Mouse (Mus musculus) urinary bladder, adult 2 months (tissue): ENCODE results near the gene Cacna1g. TPM values are rescaled to one million over a fixed set of nuclear protein-coding genes. Genes with fewer than 3 reads are reported as not detected.
"Not testable (repeated sequence)": the region's sequence is repeated elsewhere in the genome, so short reads cannot be mapped to it uniquely, and the experiment has no call there.

ENCODE experiments used
- DNase-seq: peaks from one replicate; pipeline ENCODE4 v3.0.0; 2022; ENCODE audit warnings: low spot score
- polyA plus RNA-seq: library from polyadenylated mRNA; depleted of rRNA; stranded (reverse); fragments of >200 nt; gene quantifications from 2 replicates; pipeline ENCODE4 v1.2.3, GENCODE M21; 2012

The Cacna1g gene
- polyA plus RNA-seq, 1 experiment = 2.6 TPM

GRCm38 (mm10) chr11:94404178-94404577 is 69.8 kb downstream of the Cacna1g start:
- DNase-seq = no peak

DNA sequence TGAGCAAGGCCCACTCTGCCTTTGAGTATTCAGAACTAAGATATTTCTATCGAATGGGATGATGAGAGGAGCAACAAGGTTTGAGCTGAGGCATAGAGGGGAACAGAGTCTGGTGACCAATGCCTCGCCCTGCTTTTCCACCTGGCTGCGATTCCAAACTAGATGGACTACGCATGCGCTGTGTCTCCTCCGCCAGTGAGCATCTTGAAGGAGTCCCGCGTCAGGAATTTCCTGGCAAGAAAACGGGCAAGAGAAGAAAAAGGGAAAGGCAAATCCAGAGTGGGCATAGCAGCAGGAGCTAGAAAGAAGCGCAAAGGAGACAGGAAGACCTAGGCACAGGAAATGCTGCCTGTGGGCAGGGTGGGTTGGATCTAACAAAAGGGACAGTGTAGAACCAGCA is 70.2 kb downstream of the Cacna1g start:
- DNase-seq = no peak

DNA sequence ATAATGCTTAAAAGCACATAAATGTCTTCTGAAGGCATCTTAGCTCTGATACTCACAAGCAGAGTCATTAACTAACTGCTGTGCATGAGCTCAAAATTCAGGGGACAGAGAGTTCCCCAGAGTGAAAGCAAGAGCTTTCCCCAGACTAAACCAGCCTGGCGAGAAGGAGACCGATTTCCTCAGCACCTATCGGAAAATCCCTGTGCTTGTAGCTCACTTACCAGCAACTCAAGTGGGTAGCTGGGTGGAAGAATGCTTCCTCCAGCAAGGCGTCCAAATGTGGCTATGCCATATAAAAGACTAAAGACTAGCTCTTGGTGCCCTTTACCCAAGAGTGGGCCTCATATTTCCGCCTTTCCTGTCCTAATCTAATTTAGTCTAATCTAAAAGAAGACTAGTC is 71.3 kb downstream of the Cacna1g start:
- DNase-seq = no peak

- DNase-seq = not testable (repeated sequence)
Measured at GRCm38 (mm10) chr11:94402029-94402428, 72.0 kb downstream of the Cacna1g start.

GRCm38 (mm10) chr11:94400996-94401395 is 73.0 kb downstream of the Cacna1g start:
- no peak for DNase-seq

DNA sequence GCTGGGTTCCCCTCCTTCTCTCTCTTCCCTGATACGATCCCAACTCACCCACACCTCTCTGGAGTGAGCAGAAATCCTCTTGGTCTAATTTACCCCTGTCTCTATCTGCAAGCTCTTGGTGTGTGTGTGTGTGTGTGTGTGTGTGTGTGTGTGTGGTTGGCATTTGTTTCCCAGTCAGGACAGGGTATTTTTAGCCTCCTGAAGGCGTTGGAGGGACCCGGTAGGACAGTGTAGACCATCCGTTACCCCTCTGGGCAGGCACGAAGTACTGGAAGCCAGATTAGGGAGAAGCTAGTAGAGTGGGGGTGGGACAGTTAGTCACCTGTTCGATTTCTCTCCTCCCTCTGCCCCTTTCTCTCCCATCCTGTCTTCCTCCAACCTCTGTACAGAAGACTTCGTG is 79.9 kb downstream of the Cacna1g start:
- DNase-seq = no peak

DNA sequence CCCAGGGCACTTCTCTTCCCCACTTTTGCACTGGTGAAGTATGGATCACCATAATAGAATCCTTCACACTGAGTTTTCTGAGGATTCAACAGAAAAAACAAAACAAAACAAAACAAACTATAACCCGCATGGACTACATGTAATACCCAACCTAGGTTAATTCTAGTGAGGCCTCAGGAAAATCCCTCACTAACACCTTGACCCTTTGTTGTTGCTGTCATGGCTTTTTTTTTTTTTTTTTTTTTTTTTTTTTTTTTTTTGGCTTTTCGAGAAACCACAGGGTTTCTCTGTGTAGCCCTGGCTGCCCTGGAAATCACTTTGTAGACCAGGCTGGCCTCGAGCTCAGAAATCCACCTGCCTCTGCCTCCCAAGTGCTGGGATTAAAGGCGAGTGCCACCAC is 80.5 kb downstream of the Cacna1g start:
- not testable (repeated sequence) for DNase-seq

DNA sequence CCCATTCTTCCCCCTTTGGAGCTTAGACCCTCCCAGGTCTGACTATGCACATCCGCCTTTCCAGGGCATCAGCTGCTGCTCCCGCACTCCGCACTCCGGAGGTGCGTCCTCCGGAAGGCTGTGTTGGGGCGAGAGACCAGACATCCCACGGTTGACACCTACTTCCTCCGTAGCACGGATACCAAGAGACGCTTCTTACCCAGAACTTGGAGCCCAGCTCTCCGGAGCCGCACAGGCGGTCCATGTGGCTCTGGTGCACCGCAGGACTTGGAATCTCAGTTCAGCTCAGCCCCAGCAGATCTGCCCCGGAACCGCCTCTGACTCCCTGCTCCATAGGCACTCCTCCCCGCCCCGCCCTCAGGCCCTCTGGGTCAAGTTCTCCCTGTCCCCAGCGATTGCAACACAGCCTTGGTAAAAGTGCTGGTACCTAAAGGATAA is 81.3 kb downstream of the Cacna1g start, which contains the start of gene Abcc3:
Gene Abcc3, minus strand, starts transcription at position 326 of the 438 bp plus-strand sequence.
- peak; percentile 67 for DNase-seq

DNA sequence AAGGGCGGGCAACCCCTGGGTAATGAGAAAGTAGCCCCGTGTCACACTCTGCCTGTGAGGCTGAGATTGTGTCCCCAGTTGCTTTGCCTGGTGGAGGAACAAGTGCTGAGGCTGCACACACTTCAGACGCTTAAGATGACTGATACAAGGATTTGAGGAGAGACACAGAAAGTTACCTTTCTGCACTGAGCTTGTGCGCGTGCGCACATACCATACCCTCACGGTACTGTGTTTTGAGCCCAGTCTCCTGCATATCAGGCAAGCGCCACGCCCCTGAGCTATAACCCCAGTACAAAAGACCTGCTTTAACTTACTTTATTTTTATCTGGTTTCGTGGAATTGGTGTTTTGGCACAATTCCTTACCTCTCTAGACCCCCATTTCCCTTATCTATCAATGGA is 82.3 kb downstream of the Cacna1g start:
- DNase-seq = no peak

DNA sequence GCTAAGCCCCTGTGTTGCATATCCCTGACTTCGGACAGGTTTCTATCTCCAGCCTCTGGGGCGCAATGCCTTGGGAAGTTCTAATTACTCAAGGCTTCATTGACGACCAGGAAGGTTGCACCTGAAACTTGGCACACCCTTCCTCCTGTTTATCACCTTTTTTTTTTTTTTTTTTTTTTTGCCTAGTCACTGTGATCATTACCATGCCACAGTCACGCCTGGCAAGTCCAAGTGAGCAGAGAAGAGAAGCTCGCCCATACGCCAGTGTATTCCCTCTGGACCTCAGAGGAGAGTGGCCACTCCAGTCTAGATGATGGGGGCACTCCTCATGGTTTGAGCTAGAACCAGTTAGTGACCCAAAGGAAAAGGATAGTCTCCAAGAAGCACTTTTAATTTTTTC is 83.2 kb downstream of the Cacna1g start:
- no peak for DNase-seq

- no peak for DNase-seq
Measured at GRCm38 (mm10) chr11:94389724-94390396, 84.1 kb downstream of the Cacna1g start.

DNA sequence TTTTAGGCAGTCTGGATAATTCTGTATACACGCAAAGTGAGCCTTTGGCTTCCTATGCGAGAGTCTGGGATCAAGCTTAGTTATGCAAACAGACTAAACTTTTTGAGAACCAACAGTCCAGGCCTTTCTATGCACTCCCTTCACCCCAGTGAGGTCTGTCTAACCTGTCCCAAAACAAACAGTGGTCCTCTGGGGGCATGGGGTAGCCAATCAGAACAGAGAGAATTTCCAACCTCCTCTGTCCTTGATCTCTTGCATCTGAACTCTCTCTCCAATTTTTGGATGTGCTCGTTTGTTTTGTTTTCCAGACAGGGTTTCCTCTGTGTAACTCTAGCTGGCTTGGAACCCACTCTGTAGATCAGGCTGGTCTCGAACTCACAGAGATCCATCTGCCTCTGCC is 85.0 kb downstream of the Cacna1g start:
- no peak for DNase-seq

DNA sequence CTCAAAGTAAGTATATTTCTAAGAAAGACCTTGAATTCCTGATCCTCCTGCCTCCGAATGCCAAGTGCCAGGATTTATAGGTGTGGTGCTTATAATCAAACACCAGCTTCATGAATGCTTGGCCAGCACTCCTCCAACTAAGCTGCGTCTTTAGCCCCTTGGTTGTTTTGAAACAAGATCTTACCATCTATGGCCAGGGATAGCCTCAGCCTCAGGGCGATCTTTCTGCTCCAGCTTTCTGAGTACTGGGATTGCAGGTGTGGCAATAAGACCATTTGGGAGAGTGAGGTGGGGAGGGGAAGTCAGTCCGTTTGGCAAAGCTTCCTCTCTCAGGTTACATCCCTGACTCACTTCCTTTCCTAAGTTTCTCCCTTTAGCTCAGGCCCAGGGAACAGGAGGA is 86.2 kb downstream of the Cacna1g start:
- DNase-seq = no peak

DNA sequence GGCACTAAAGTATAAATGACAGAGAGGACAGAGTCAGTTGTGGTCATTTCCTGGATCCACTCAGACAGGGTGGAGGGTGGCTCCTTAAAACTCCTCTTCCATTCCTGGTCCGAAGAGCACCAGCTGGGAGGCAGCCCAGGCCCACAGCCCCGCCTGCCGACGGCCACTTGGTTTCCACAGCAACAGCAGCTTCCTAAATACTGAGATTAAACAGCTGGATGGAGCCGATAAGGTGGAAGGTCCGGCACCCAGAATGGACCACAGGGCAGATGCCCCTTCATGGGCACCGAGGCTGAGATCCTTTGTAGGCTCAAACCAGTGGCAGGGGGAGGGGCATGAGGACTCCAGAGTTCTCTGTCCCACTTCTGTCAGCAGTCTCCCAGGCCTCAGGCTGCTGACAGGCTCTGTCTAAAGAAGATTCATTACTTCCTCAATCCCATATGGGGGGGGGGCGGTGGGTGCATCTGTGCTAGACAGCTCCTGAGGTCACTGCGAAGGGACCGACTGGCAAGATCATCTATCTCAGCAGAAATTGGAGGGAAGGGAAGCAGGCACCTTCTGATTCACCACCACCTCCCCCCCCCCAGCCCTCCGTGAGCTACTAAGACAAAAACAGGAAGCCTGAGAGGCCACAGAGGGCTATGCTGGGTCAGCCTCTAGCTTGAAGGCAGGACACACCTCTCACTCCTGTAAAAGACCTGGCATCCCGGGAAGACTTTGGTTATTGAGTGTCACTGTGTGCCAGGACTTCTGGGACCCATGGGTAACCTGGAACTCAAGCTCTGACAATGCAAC is 87.8 kb downstream of the Cacna1g start:
- DNase-seq = no peak

DNA sequence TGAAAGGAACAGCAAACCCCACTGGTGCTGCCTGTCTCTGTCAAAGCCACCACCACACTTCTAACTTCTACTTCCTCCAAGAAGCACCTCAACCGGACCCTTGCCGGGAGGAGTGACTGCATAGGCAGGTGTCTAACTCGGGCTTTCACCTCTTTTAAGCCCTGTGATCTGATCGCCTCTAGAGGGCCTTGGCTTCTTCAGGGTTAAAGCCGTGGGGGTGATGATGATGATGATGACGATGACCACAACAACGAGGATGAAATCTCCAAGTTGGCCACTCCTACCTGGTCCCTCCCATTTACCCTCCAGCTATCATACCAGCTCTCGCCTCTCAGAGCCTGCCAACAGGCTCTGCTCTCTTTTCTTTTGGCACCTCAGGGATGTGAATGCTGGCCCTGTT is 94.3 kb downstream of the Cacna1g start:
- DNase-seq = no peak

DNA sequence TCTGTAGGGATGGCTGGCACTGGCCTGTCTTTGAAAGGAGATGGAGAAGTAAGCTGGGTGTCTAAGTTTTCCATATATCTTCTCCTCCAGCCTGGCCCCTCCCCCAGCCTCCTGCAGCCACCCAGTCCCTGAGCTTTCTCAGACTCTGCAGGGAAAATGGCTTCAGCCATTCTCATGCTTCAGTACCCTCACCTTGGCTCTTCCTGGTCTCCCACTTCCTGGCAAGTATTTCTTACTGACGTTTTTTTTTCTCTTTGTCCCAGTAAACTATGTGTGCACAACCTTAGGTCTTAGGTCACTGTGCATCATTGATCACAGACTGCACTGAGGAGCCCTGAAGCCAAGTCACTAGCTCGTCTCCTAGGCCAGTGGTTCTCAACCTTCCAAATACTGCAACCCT is 94.9 kb downstream of the Cacna1g start:
- no peak for DNase-seq

DNA sequence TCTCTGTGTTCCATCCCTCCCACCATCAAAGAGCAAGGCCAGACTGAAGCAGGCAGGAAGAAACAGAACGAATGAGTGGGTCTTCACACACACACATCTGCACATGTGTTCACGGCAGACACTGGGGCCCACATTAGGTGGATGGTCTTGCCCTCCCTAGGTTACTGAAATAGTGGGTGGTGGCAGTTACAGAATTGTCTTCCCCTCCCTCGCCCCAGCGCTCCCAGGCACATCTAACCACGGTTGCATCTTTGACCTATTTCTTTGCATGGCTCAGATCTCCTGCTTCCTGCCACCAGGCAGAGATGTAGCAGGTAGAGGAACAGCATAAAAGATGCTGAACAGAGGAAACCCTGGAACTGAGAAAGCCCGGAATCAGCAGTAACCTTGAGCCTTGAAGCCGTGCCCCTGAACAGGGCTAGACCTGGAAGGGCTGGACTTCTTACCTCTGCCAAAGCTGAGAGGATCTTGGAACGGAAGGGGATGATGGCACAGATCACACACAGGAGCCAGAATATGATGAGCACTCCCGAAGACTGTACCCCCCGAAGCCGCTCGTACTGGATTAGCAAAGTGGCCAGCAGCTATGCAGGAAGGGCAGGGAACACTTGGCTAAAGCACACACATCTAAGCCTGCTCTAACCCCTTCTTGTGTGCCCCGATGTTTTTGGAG is 99.6 kb downstream of the Cacna1g start:
- no peak for DNase-seq

DNA sequence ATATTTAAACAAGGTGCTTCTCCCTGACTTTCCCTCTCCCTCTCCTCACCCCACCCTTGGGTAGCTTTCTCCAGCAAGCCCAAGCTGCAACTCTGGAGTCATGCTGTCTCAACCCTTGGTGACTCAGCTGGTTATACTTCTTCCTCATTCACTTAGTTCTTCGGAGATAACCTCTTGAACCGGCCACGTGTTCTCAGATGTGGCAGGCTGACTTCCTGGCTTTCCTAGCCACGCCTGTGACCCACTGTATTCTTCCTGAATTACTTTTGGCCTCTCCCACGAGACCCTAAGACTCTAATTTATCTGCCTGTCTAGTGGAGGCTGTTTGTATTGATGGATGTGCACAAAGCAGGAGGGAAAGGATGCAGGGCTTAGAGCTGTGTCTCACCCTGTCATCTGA is 103.2 kb downstream of the Cacna1g start:
- DNase-seq = no peak

DNA sequence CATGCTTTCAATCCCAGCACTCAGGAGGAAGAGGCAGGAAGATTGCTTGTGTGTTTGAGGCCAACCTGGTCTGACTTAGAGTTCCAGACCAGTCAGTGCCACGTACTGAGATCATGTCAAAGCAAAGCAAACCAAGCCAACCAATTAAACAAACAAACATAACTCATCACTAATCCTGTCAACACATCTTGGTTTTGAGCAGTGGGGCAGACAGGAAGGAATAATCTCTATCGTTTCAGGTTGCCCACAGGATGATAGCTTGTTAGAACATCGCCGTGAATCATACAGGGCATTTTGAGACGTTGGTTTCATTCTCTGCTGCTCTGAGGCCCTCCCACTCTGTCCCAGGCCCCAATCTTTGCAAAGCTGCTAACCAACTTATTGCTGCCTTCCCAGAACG is 104.0 kb downstream of the Cacna1g start:
- DNase-seq = no peak

GRCm38 (mm10) chr11:94365340-94365739 is 108.7 kb downstream of the Cacna1g start:
- no peak for DNase-seq

DNA sequence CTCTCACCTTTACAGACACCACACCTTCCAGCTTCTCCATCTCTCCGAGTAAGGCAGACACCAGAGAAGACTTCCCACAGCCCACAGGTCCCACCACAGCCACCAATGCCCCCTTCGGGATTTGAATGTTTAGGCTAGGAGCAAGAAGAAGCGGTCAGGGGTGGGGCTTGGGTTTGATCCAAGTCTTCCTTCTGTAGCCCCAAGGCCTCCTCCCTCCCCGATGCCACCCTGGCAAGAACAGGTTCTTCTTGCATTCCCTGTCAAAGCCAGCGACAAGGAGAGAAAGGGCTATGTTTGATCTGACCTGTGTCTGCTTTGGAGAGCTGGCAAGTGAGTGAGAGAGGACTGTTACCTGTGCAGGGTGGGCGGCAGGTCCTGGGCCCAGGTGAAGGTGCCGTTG is 110.3 kb downstream of the Cacna1g start:
- peak; percentile 45 for DNase-seq

DNA sequence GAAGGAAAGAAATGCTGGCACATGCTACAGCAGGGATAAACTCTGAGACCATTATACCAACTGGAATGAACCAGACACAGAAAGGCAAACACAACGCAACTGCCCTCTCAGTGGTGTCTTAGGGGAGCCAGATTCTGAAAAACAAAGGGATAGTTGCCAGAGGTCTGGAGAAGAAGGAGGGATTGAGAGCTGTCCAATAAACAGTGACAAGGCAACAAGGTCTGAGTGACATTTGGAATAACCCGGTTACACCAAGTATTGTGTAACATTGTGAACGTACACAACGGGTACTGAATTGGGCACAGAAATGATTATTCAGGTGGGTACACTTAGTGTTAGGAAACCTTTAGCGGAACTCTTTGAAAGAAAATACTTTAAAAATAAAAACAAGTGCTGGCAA is 111.9 kb downstream of the Cacna1g start:
- DNase-seq = no peak
